Mouse (Mus musculus) embryo, embryonic 11 days (tissue): ENCODE results near the gene Ctsl.

Experiments
- DNase-seq: peaks from one replicate; pipeline ENCODE4 v3.0.0-alpha.2; 2015

Gene Ctsl

DNA sequence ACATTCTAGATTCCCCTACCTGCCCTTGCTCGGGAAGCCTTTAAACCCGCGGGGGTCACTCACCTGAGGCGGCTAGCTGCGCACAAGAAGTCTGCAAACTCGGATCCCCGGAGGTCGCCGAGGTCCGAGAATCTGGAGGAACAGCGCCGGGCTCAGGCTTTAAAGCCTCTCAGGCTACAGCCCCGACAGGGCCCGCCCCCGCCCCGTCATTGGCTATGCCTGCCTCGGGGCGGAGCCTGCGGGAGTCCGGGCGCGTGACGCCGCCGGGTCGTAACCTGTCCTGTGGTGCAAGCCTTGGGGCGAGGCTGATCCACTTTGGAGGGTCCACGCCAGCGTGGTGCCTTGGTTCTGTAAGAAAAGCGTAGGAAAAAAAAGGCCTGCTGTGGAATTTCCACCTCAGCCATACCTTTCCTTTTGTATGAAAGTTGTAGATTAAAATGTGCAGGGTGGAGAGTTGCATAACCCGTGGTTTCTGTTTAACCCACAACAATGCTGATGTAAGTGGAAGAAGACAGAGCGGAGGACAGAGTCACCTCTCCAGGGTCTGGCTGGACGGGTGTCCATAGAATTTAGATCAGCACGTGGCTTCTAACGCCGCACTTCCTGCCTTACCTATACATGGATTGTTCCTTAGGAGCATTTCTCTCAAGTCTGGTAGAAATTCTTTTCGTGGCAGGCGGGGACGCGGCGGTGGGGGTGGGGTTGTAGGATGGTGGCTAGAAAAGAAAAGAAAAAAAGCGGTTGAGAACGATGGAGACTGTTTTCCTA, at the start of gene Ctsl:
Ctsl (minus strand) TSS at position 718 of the 768 bp plus-strand sequence.
- peak; percentile 97 for DNase-seq

GRCm38 (mm10) chr13:64416955-64417601, 46.4 kb upstream of the Ctsl start:
- DNase-seq = no peak

DNA sequence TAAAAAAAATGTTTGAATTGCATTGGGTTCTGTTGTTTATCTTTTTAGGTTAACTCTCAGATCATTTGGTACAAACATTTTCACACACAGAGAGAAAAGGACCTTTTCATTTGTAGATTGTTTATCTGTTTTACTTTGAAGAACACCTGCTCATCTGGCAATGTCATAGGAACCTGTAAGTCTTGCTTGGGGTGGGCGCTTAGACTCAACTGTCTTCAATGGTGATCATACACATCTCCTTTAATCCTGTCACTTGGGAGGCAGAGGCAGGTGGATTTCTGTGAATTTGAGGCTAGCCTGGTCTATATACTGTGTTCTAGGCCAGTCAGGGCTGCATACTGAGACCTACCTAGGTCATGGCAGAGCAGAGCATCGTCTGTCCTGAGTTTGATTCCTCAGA, 45.0 kb upstream of the Ctsl start:
- no peak for DNase-seq

GRCm38 (mm10) chr13:64412752-64413257, 42.1 kb upstream of the Ctsl start:
- DNase-seq = no peak

- no peak for DNase-seq
Measured at GRCm38 (mm10) chr13:64411282-64411681, 40.6 kb upstream of the Ctsl start.

- DNase-seq = no peak
Measured at GRCm38 (mm10) chr13:64410604-64411003, 39.9 kb upstream of the Ctsl start.

GRCm38 (mm10) chr13:64407992-64408391, 37.3 kb upstream of the Ctsl start:
- no peak for DNase-seq

DNA sequence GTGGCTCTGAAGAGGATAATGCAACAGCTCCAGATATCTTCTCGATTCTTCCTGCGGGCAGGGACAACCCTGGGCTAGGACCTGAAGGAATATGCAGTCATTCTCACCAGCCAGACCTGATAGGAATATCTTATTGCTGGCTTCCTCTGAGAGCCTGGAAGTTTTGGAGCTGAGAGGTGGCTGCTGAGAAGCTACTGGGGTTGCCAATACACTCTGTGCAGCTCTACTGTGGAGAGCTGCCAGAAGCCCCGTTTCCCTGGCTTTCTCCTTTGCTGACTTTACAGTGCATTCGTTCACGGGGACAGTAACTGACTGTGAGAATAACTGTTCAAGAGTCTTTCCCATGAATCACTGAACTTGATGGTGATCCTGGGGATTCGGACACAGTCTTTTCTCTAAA, 34.9 kb upstream of the Ctsl start:
- no peak for DNase-seq

GRCm38 (mm10) chr13:64403519-64403918, 32.8 kb upstream of the Ctsl start:
- no peak for DNase-seq

DNA sequence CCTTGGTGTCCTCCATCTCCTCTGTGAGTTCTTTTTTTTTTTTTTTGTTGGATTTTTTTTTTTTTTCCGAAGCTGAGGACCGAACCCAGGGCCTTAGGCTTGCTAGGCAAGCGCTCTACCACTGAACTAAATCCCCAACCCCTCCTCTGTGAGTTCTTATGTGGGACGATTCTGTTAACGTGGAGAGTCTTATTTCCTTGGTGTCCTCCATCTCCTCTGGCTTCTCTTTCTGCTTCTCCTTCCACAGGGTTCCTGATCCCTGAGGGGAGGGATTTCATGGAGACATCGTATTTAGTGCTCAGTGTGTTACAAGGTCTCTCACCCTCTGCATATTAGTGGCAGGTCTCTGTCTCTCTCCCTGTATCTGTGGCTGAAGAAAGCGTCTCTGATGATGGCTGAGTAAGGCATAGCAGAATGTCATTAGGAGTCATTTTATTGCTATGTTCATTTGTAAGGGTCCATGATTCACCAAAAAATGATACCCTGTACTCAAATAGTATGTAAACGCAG, 32.3 kb upstream of the Ctsl start:
- DNase-seq = no peak

GRCm38 (mm10) chr13:64402504-64402949, 31.8 kb upstream of the Ctsl start:
- DNase-seq = no peak

DNA sequence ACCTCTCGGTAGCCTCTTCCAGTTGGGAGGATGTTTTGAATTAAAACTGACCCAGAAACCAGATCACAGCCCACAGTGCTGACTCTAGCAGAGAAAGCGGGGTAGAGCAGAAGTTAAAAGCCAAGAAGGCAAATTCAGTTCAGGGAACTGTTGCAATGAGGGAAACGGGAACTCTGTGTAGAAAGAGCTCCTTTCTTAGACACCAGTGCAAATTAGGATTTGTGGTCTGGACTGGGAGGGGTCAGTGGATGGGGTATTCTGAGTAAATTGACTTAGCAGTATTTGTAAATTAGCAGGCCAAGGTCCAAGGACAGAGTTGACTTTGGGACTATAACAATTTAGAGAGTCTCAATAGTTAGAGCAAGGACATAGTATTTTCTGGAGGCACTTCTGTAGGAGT, 31.3 kb upstream of the Ctsl start:
- no peak for DNase-seq

DNA sequence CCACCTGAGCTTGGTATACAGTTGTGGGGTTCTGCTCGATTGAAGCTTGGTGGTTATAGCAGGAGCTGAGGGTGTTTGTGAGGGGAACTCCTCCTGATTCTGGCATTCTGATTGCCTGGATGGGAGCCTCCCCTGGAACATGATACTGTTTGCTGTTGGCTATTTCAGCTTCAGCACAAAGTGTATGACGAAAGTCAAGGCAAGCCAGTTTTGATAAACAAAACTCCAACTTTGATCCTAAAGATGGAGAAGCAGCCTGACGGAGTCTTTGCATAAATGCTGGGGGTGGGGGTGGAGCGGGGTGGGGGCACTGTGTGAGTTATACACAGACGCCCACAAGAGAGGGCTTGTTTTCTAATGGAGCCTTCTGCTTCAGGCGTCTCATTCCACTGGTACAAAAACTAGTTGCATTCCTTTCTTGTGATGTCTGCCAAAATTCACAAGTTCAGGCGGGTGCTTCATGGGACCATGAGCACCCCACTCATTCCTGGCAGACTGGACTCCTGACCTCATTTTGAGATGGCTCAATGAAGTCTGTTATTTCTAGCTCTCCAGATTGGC, 30.2 kb upstream of the Ctsl start:
- DNase-seq = peak; percentile 9

DNA sequence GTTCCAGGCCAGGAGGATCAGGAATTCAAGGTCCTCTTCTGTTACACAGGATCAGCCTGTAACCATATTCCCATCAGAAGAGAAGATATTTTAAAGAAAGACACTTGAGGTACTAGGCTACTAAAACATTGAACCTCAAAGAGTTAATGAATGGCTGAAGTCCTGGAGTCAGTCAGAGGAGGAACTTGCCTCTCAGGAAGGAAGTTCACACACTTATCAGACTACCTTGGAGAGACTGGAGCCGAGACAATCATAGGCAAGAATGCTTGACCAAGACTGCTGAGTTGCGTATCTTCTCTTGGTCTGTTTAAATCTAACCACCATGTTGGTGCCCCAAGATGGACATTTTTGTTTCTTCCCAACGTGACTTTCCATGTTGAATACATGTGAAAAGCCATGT, 29.2 kb upstream of the Ctsl start:
- DNase-seq = no peak

GRCm38 (mm10) chr13:64398065-64398464, 27.4 kb upstream of the Ctsl start:
- no peak for DNase-seq

GRCm38 (mm10) chr13:64396979-64397378, 26.3 kb upstream of the Ctsl start:
- DNase-seq = no peak

GRCm38 (mm10) chr13:64388415-64388814, 17.7 kb upstream of the Ctsl start:
- DNase-seq = no peak

GRCm38 (mm10) chr13:64386048-64386447, 15.4 kb upstream of the Ctsl start:
- no peak for DNase-seq

- DNase-seq = no peak
Measured at GRCm38 (mm10) chr13:64384937-64385336, 14.2 kb upstream of the Ctsl start.

DNA sequence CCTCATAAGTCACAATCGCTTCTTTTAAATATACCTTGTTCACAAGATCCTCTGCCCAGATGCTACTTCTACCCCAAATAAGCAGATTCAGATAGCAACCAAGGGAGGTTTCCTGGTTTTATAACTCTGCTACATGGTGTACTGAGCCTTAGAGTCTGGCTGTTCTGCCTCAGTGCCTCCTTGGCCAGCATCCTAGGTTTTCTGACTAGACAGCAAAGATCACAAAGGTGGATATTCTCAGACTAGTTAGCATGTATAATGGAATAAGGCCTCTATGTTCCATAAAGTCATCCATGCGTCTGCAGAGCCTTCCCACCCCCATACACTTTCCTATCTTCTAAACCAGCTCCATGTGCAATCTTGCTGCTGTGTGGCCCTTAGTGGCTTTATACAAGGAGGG, 9.6 kb upstream of the Ctsl start:
- no peak for DNase-seq

- DNase-seq = no peak
Measured at GRCm38 (mm10) chr13:64378601-64379000, 7.9 kb upstream of the Ctsl start.

DNA sequence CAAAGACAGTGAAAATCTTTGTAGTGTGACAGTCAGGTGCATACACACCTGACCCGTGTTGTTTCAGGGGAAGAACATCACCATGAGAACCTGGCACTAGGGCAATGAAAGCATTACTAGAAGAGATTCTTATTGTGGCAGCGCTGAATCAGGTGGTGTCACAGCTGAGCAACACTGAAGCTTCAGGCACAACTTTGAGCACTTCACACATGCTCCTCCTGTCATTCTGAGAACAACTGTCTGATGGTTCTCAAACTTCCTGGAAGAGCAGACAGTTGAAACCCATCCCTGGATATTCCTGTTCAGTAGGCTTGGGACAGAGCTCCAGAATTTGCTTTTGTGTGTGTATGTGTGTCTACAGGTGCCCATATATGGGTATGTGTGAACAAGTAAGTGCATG, 5.8 kb upstream of the Ctsl start:
- DNase-seq = no peak

DNA sequence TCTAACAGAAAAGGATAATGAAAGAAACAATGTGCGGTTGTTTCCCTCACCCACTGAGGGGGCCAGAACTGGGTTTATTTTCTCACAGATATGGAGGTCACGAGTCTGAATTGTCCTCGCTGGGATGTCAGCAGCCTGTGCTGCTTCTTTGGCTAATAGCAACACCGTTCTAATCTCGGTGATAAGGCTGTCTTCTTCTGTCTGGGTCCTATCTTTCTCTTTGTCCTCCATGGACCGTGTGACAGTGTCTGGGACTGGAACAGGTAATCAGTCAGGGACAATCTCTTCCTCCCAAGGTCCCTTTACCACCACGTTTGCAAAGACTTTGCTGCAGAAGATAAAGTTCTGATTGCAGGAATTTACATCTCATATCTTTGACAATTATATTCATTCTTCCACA, 4.5 kb upstream of the Ctsl start:
- DNase-seq = no peak

GRCm38 (mm10) chr13:64373695-64374094, 3.0 kb upstream of the Ctsl start:
- DNase-seq = no peak
